Mouse (Mus musculus) midbrain, embryonic 12.5 days (tissue): ENCODE results near the gene Yod1. TPM values are rescaled to one million over a fixed set of nuclear protein-coding genes. Genes with fewer than 3 reads are reported as not detected.

Experiments
- ATAC-seq: fragments of 200-750 bp; cut with Nextera tagmentation; 2 replicates; pipeline ENCODE4 v1.8.0; 2017; ENCODE audit warnings: low read depth, moderate TSS enrichment, moderate library complexity; ENCODE audit not compliant: low FRiP score
- H3K27ac ChIP-seq: fragments of 300-500 bp; sonication (generic); replicated peaks from 2 replicates; pipeline ENCODE4 v1.5.1; 2016; ENCODE audit warnings: mild to moderate bottlenecking
- H3K27me3 ChIP-seq: fragments of 300-500 bp; sonication (generic); 2 replicates; pipeline ENCODE4 v1.6.1; 2016; ENCODE audit warnings: mild to moderate bottlenecking
- H3K36me3 ChIP-seq: fragments of 300-500 bp; sonication (generic); 2 replicates; pipeline ENCODE4 v1.6.1; 2016
- H3K4me1 ChIP-seq: fragments of 300-500 bp; sonication (generic); 2 replicates; pipeline ENCODE4 v1.6.1; 2016
- H3K4me2 ChIP-seq: fragments of 300-500 bp; sonication (generic); replicated peaks from 2 replicates; pipeline ENCODE4 v1.6.1; 2016; ENCODE audit warnings: mild to moderate bottlenecking, moderate library complexity
- H3K4me3 ChIP-seq: fragments of 300-500 bp; sonication (generic); 2 replicates; pipeline ENCODE4 v1.5.1; 2016; ENCODE audit warnings: mild to moderate bottlenecking
- H3K9ac ChIP-seq: fragments of 300-500 bp; sonication (generic); replicated peaks from 2 replicates; pipeline ENCODE4 v1.6.1; 2016; ENCODE audit warnings: mild to moderate bottlenecking, moderate library complexity
- H3K9me3 ChIP-seq: fragments of 300-500 bp; sonication (generic); 2 replicates; pipeline ENCODE4 v1.6.1; 2016; ENCODE audit warnings: mild to moderate bottlenecking
- WGBS: fragments of 180-500 bp; shearing (Covaris S2); methylation state at CpG from one replicate; pipeline ENCODE4 v1.1.7; 2016; 5-methylcytosine and 5-hydroxymethylcytosine counted together
- polyA plus RNA-seq: library from polyadenylated mRNA; unstranded; fragments of >200 nt; fragmentation: Nextera tagmentation; extraction: Ambion mirVana; gene quantifications from 2 replicates; pipeline ENCODE4 v1.2.1, GENCODE M21; 2016

Gene Yod1
- polyA plus RNA-seq, 1 experiment from 2014 or later = 22.2 TPM

- Histone ChIP-seq H3K9ac (peak within 1 kb of the TSS; percentile 92), H3K27ac (peak within 1 kb of the TSS; percentile 84), H3K4me2 (peak within 1 kb of the TSS; percentile 91), H3K4me3 (peak within 1 kb of the TSS; percentile 87), H3K36me3 (0 out of 2 replicates have a peak, but pooled peaks cover 3% of the 10 kb centered on the region), H3K9me3 (no peaks in the 10 kb centered on the region), H3K27me3 (no peaks in the 10 kb centered on the region), H3K4me1 (peaks cover 19% of the 10 kb centered on the region)
- under 1% methylated on average over 38 of the region's 38 CpGs for WGBS
- ATAC-seq = peak; percentile 89
These were observed 1.4 kb upstream of the Yod1 start, which contains the start of gene Gm29427 for GRCm38 (mm10) chr1:130715561-130716217. Gene Gm29427 (minus strand): TSS chr1:130715799.

- H3K36me3 ChIP-seq = 0 out of 2 replicates have a peak, but pooled peaks cover 3% of the 10 kb centered on the region
- ATAC-seq = peak; percentile 14
- H3K4me1 ChIP-seq = peaks cover 21% of the 10 kb centered on the region
- H3K9me3 ChIP-seq = no peaks in the 10 kb centered on the region
- H3K9ac ChIP-seq = peak overlapping the region; percentile 92
- WGBS = 0% methylated on average over 3 of the region's 3 CpGs
- H3K4me2 ChIP-seq = peak overlapping the region; percentile 91
- H3K4me3 ChIP-seq = peak overlapping the region; percentile 87
- no peaks in the 10 kb centered on the region for H3K27me3 ChIP-seq
- peak overlapping the region; percentile 84 for H3K27ac ChIP-seq
These were observed 962 bp upstream of the Yod1 start for GRCm38 (mm10) chr1:130716218-130716512.

- H3K27me3 ChIP-seq = no peaks in the 10 kb centered on the region
- WGBS = under 1% methylated on average over 42 of the region's 42 CpGs
- peak overlapping the region; percentile 84 for H3K27ac ChIP-seq
- H3K4me2 ChIP-seq = peak overlapping the region; percentile 91
- H3K4me3 ChIP-seq = peak overlapping the region; percentile 87
- ATAC-seq = peak; percentile 21
- peaks cover 21% of the 10 kb centered on the region for H3K4me1 ChIP-seq
- H3K36me3 ChIP-seq = 0 out of 2 replicates have a peak, but pooled peaks cover 3% of the 10 kb centered on the region
- peak overlapping the region; percentile 92 for H3K9ac ChIP-seq
- H3K9me3 ChIP-seq = no peaks in the 10 kb centered on the region
These were observed 425 bp upstream of the Yod1 start for GRCm38 (mm10) chr1:130716513-130717290.

- Histone ChIP-seq H3K4me2 (no peak overlapping the region), H3K27me3 (no peaks in the 10 kb centered on the region), H3K27ac (no peak overlapping the region), H3K9me3 (no peaks in the 10 kb centered on the region), H3K4me3 (no peak overlapping the region), H3K36me3 (no peaks in the 10 kb centered on the region), H3K9ac (no peak overlapping the region), H3K4me1 (peaks cover 3% of the 10 kb centered on the region)
- ATAC-seq = no peak
- 95% methylated on average over 5 of the region's 5 CpGs for WGBS
These were observed 7.1 kb downstream of the Yod1 start for GRCm38 (mm10) chr1:130724206-130724605.

- WGBS = 71% methylated on average over 2 of the region's 2 CpGs
These were observed 9.3 kb downstream of the Yod1 start for GRCm38 (mm10) chr1:130726396-130726795.

GRCm38 (mm10) chr1:130728070-130728469 is 10.9 kb downstream of the Yod1 start:
- no peaks in the 10 kb centered on the region for H3K27me3 ChIP-seq
- no peak overlapping the region for H3K9ac ChIP-seq
- H3K4me3 ChIP-seq = no peak overlapping the region
- peaks cover 8% of the 10 kb centered on the region for H3K4me1 ChIP-seq
- H3K9me3 ChIP-seq = no peaks in the 10 kb centered on the region
- no peaks in the 10 kb centered on the region for H3K36me3 ChIP-seq
- WGBS = 68% methylated on average over 1 of the region's 1 CpGs
- H3K27ac ChIP-seq = no peak overlapping the region
- H3K4me2 ChIP-seq = no peak overlapping the region
- no peak for ATAC-seq

More at GRCm38 (mm10) chr1:130726396-130726795, 9.3 kb downstream of the Yod1 start:
- Histone ChIP-seq H3K27me3 (no peaks in the 10 kb centered on the region), H3K36me3 (no peaks in the 10 kb centered on the region), H3K4me3 (no peak overlapping the region), H3K9ac (no peak overlapping the region), H3K4me1 (peaks cover under 1% of the 10 kb centered on the region; the same call in 1 of the 2 replicates), H3K9me3 (no peaks in the 10 kb centered on the region), H3K4me2 (no peak overlapping the region), H3K27ac (no peak overlapping the region)
- no peak for ATAC-seq

GRCm38 (mm10) chr1:130728708-130729107 is 11.6 kb downstream of the Yod1 start:
- ATAC-seq = no peak
- H3K4me1 ChIP-seq = peaks cover 8% of the 10 kb centered on the region
- H3K9ac ChIP-seq = no peak overlapping the region
- no peaks in the 10 kb centered on the region for H3K9me3 ChIP-seq
- 91% methylated on average over 3 of the region's 3 CpGs for WGBS
- no peak overlapping the region for H3K4me3 ChIP-seq
- H3K27me3 ChIP-seq = no peaks in the 10 kb centered on the region
- H3K36me3 ChIP-seq = no peaks in the 10 kb centered on the region
- no peak overlapping the region for H3K4me2 ChIP-seq
- no peak overlapping the region for H3K27ac ChIP-seq

- 87% methylated on average over 2 of the region's 2 CpGs for WGBS
- no peaks in the 10 kb centered on the region for H3K36me3 ChIP-seq
These were observed 12.0 kb downstream of the Yod1 start, which contains the start of gene Pfkfb2 for GRCm38 (mm10) chr1:130729153-130729552. Gene Pfkfb2 (minus strand): TSS chr1:130729253.

GRCm38 (mm10) chr1:130731741-130732337 is 14.7 kb downstream of the Yod1 start, which contains the start of gene AA986860:
Gene AA986860 (plus strand): TSS chr1:130731976.
- Histone ChIP-seq H3K36me3 (no peaks in the 10 kb centered on the region), H3K4me2 (peak within 1 kb of the TSS; percentile 22; the same call in 1 of the 2 replicates), H3K4me1 (peaks cover 8% of the 10 kb centered on the region), H3K27ac (no peak within 1 kb of the TSS), H3K9me3 (no peaks in the 10 kb centered on the region), H3K9ac (no peak within 1 kb of the TSS), H3K4me3 (no peak within 1 kb of the TSS), H3K27me3 (no peaks in the 10 kb centered on the region)
- WGBS = 7% methylated on average over 10 of the region's 10 CpGs
- peak; percentile 70; the same call in 1 of the 2 replicates for ATAC-seq

More at GRCm38 (mm10) chr1:130729153-130729552, 12.0 kb downstream of the Yod1 start, which contains the start of gene Pfkfb2:
- Histone ChIP-seq H3K27me3 (no peaks in the 10 kb centered on the region), H3K27ac (no peak within 1 kb of the TSS), H3K4me2 (no peak within 1 kb of the TSS), H3K9me3 (no peaks in the 10 kb centered on the region), H3K4me1 (peaks cover 8% of the 10 kb centered on the region), H3K9ac (no peak within 1 kb of the TSS), H3K4me3 (no peak within 1 kb of the TSS)
- ATAC-seq = no peak

GRCm38 (mm10) chr1:130732706-130733658 is 15.9 kb downstream of the Yod1 start:
- H3K36me3 ChIP-seq = no peaks in the 10 kb centered on the region
- H3K27me3 ChIP-seq = no peaks in the 10 kb centered on the region
- H3K9me3 ChIP-seq = no peaks in the 10 kb centered on the region
- 89% methylated on average over 13 of the region's 13 CpGs for WGBS
- H3K27ac ChIP-seq = no peak overlapping the region
- ATAC-seq = no peak
- no peak overlapping the region for H3K4me2 ChIP-seq
- no peak overlapping the region for H3K4me3 ChIP-seq
- no peak overlapping the region for H3K9ac ChIP-seq
- peaks cover 8% of the 10 kb centered on the region for H3K4me1 ChIP-seq

- no peak overlapping the region for H3K4me3 ChIP-seq
- peaks cover 8% of the 10 kb centered on the region for H3K4me1 ChIP-seq
- H3K4me2 ChIP-seq = no peak overlapping the region
- H3K36me3 ChIP-seq = no peaks in the 10 kb centered on the region
- H3K27ac ChIP-seq = no peak overlapping the region
- H3K27me3 ChIP-seq = no peaks in the 10 kb centered on the region
- H3K9ac ChIP-seq = no peak overlapping the region
- H3K9me3 ChIP-seq = no peaks in the 10 kb centered on the region
- no peak for ATAC-seq
- 96% methylated on average over 4 of the region's 4 CpGs for WGBS
These were observed 16.5 kb downstream of the Yod1 start for GRCm38 (mm10) chr1:130733671-130734070.
